8 mouse cellular contexts compared by ENCODE assay signal in genomic region chr5:123227762-123228523, GRCm38 (mm10). TPM values are rescaled to one million over a fixed set of nuclear protein-coding genes. Genes with fewer than 3 reads are reported as not detected.
DNase-seq lines count a peak whose midpoint lies in the region; ATAC-seq and TF ChIP-seq lines count a peak whose summit lies in the region.

No protein-coding gene starts in this region.

- TF ChIP-seq POLR2A in MEL (IDR thresholded peaks at IDR 0.05; ENCODE audit: control insufficient read depth in 1 of 2, insufficient read depth in 1 of 2, low read depth in 1 of 2, low read length in 2 of 2, poor library complexity in 1 of 2), result peak; percentile 56 to 85; a peak in 3 of 4 replicates
- peak; percentile 66; the same call in 1 of the 2 replicates for TF ChIP-seq POLR2A in cerebellum, adult 2 months (IDR thresholded peaks at IDR 0.05; ENCODE audit: borderline replicate concordance, insufficient read depth, low read length)

- H3K4me3 ChIP-seq in MEL (ENCODE audit: control insufficient read depth in 1 of 2, insufficient read depth in 1 of 2, low read depth in 2 of 2, low read length in 2 of 2), result peak overlapping the region; percentile 71 to 99
- H3K4me3 ChIP-seq in cerebellum, adult 2 months (replicated peaks; ENCODE audit: insufficient read depth, low read depth, low read length), result peak overlapping the region; percentile 75
- H3K4me3 ChIP-seq in forebrain, postnatal 0 days (ENCODE audit: low read depth, low read length), result peak overlapping the region; percentile 98
- peak overlapping the region; percentile 92 for H3K4me3 ChIP-seq in lung, embryonic 15.5 days

- 2% methylated on average over 42 of the region's 42 CpGs for WGBS in cerebellum, adult 2 months
- 2% methylated on average over 42 of the region's 42 CpGs for WGBS in forebrain, postnatal 0 days
- WGBS in lung, embryonic 15.5 days, result 3% methylated on average over 42 of the region's 42 CpGs

- TF ChIP-seq EP300 in MEL (IDR thresholded peaks at IDR 0.05; ENCODE audit: low read depth in 1 of 2, low read length in 2 of 2), result peak in 1 of 2 experiments; percentile 25; a peak in 2 of 4 replicates

- peak; percentile 94 for ATAC-seq in forebrain, postnatal 0 days
- peak; percentile 86 for ATAC-seq in lung, embryonic 15.5 days (ENCODE audit: borderline replicate concordance, extremely low read depth, low FRiP score, low TSS enrichment)

- H3K9me3 ChIP-seq in MEL (replicated peaks; ENCODE audit: insufficient read depth, low read length), result no peaks in the 10 kb centered on the region
- no peaks in the 10 kb centered on the region for H3K9me3 ChIP-seq in forebrain, postnatal 0 days (ENCODE audit: low read length)
- H3K9me3 ChIP-seq in lung, embryonic 15.5 days, result no peaks in the 10 kb centered on the region

- H3K4me1 ChIP-seq in MEL (ENCODE audit: control insufficient read depth in 1 of 2, insufficient read depth in 2 of 2, low read length in 2 of 2), result peaks cover 9 to 23% of the 10 kb centered on the region in 2 experiments
- no peaks in the 10 kb centered on the region for H3K4me1 ChIP-seq in cerebellum, adult 2 months (ENCODE audit: control insufficient read depth, insufficient read depth, low read length)
- H3K4me1 ChIP-seq in forebrain, postnatal 0 days (ENCODE audit: insufficient read depth), result 0 out of 2 replicates have a peak, but pooled peaks cover 8% of the 10 kb centered on the region
- H3K4me1 ChIP-seq in lung, embryonic 15.5 days, result peaks cover 10% of the 10 kb centered on the region

- H3K36me3 ChIP-seq in MEL (ENCODE audit: control insufficient read depth in 1 of 2, insufficient read depth in 2 of 2, low read length in 2 of 2), result peaks cover 0 to 35% of the 10 kb centered on the region in 2 experiments; a peak in 2 of 4 replicates
- no peaks in the 10 kb centered on the region for H3K36me3 ChIP-seq in forebrain, postnatal 0 days (ENCODE audit: insufficient read depth)
- H3K36me3 ChIP-seq in lung, embryonic 15.5 days, result no peaks in the 10 kb centered on the region

- TF ChIP-seq RAD21 in MEL (IDR thresholded peaks at IDR 0.05; ENCODE audit: low read depth, low read length), result no peak

- peaks cover 25% of the 10 kb centered on the region for H3K79me2 ChIP-seq in MEL (ENCODE audit: control insufficient read depth, insufficient read depth, low read length, poor library complexity)

- no peak for TF ChIP-seq CTCF in MEL (IDR thresholded peaks at IDR 0.05 in 2 of 3, conservative IDR thresholded peaks at IDR 0.05 in 1 of 3; ENCODE audit: control insufficient read depth in 1 of 3, insufficient read depth in 1 of 3, low read depth in 2 of 3, low read length in 3 of 3, poor library complexity in 1 of 3, severe bottlenecking in 1 of 3)
- no peak for TF ChIP-seq CTCF in cerebellum, adult 2 months (IDR thresholded peaks at IDR 0.05; ENCODE audit: borderline replicate concordance, insufficient read depth, low read depth, low read length)
- TF ChIP-seq CTCF in forebrain, postnatal 0 days (IDR thresholded peaks at IDR 0.05; ENCODE audit: low read depth), result no peak

- DNase-seq in MEL (ENCODE audit: low read depth, low spot score), result peak; percentile 99
- peak; percentile 96 to 97 for DNase-seq in cerebellum, adult 2 months
- peak; percentile 95 for DNase-seq in forebrain, postnatal 0 days
- peak; percentile 96 for DNase-seq in heart, postnatal 4 days
- peak; percentile 94 to 97 for DNase-seq in layer of hippocampus, adult 8-10 months (ENCODE audit: low spot score in 2 of 2)
- peak; percentile 90 for DNase-seq in ovary, adult 18-20 months (ENCODE audit: low spot score)
- peak; percentile 91 for DNase-seq in thymus, postnatal 0 days (ENCODE audit: low spot score)

- peak overlapping the region; percentile 77 for H3K9ac ChIP-seq in MEL (ENCODE audit: control insufficient read depth, low read depth, low read length, poor library complexity, severe bottlenecking)
- peak overlapping the region; percentile 83 for H3K9ac ChIP-seq in forebrain, postnatal 0 days
- H3K9ac ChIP-seq in lung, embryonic 15.5 days, result peak overlapping the region; percentile 96

- H3K4me2 ChIP-seq in forebrain, postnatal 0 days (ENCODE audit: low read depth), result peak overlapping the region; percentile 55
- peak overlapping the region; percentile 68 for H3K4me2 ChIP-seq in lung, embryonic 15.5 days

- peak overlapping the region; percentile 45 for H3K27ac ChIP-seq in MEL (ENCODE audit: control insufficient read depth, low read depth, low read length)
- H3K27ac ChIP-seq in cerebellum, adult 2 months (ENCODE audit: insufficient read depth, low read length), result no peak overlapping the region
- peak overlapping the region; percentile 29; the same call in 1 of the 2 replicates for H3K27ac ChIP-seq in forebrain, postnatal 0 days (ENCODE audit: low read depth, low read length)
- no peak overlapping the region for H3K27ac ChIP-seq in lung, embryonic 15.5 days

- no peaks in the 10 kb centered on the region for H3K27me3 ChIP-seq in MEL (ENCODE audit: control insufficient read depth in 1 of 2, insufficient read depth in 2 of 2, low read length in 2 of 2)
- H3K27me3 ChIP-seq in cerebellum, adult 2 months (ENCODE audit: control insufficient read depth, insufficient read depth, low read length), result no peaks in the 10 kb centered on the region
- H3K27me3 ChIP-seq in forebrain, postnatal 0 days (ENCODE audit: insufficient read depth, low read length), result no peaks in the 10 kb centered on the region
- H3K27me3 ChIP-seq in lung, embryonic 15.5 days, result no peaks in the 10 kb centered on the region

TF ChIP-seq in MEL, 35 proteins besides CTCF, POLR2A, EP300 and RAD21 (continues in another document):
- peak; percentile 19; the same call in 1 of the 2 replicates for TF ChIP-seq ZC3H11A (IDR thresholded peaks at IDR 0.05; ENCODE audit: low read depth, low read length)
- TF ChIP-seq MXI1 (IDR thresholded peaks at IDR 0.05; ENCODE audit: low read depth, low read length), result peak; percentile 97
- TF ChIP-seq SIN3A (IDR thresholded peaks at IDR 0.05; ENCODE audit: low read length), result peak; percentile 100
- peak in 1 of 2 experiments; percentile 85; a peak in 2 of 4 replicates for TF ChIP-seq USF2 (IDR thresholded peaks at IDR 0.05; ENCODE audit: borderline replicate concordance in 1 of 2, insufficient read depth in 1 of 2, low read depth in 1 of 2, low read length in 2 of 2)
- peak; percentile 81 for TF ChIP-seq GATA1 (IDR thresholded peaks at IDR 0.05; ENCODE audit: low read depth, low read length)
- no peak for TF ChIP-seq MYB (IDR thresholded peaks at IDR 0.05; ENCODE audit: low read depth, low read length)
- peak; percentile 79 for TF ChIP-seq NELFE (IDR thresholded peaks at IDR 0.05; ENCODE audit: low read depth, low read length)
- TF ChIP-seq ZNF384 (IDR thresholded peaks at IDR 0.05; ENCODE audit: low read depth, low read length), result peak; percentile 32; the same call in 1 of the 2 replicates
- TF ChIP-seq ETS1 (IDR thresholded peaks at IDR 0.05; ENCODE audit: low read depth, low read length), result peak; percentile 73
- TF ChIP-seq USF1 (IDR thresholded peaks at IDR 0.05; ENCODE audit: low read depth, low read length), result peak; percentile 96
- peak; percentile 79 for TF ChIP-seq TBP (IDR thresholded peaks at IDR 0.05; ENCODE audit: low read depth, low read length)
- no peak; the same call in 1 of the 2 replicates for TF ChIP-seq SMC3 (IDR thresholded peaks at IDR 0.05; ENCODE audit: low read depth, low read length)
- peak; percentile 93 for TF ChIP-seq HCFC1 (IDR thresholded peaks at IDR 0.05; ENCODE audit: low read depth, low read length)
- no peak for TF ChIP-seq RCOR1 (IDR thresholded peaks at IDR 0.05; ENCODE audit: low read depth, low read length)
- TF ChIP-seq TCF12 (IDR thresholded peaks at IDR 0.05; ENCODE audit: low read depth, low read length), result peak; percentile 62
- TF ChIP-seq UBTF (IDR thresholded peaks at IDR 0.05; ENCODE audit: borderline replicate concordance, insufficient read depth, low read depth, low read length), result no peak

RNA-seq across cellular contexts. Expression of gene Wdr66, which starts 24.0 kb away (rescaled TPM):
- total RNA-seq in MEL (2012; rRNA removed), result 0.82 and 1.4 TPM in 2 replicates
- 1 to 10 TPM in 1 of 2 experiments, not detected in 1; 3.6 TPM for polyA plus RNA-seq in MEL (2012; ENCODE audit: insufficient read depth in 1 of 2, insufficient read length in 2 of 2, low read depth in 1 of 2, low replicate concordance in 2 of 2, missing spikeins in 1 of 2)
- polyA plus RNA-seq in cerebellum, adult 2 months (2012; rRNA removed), result 1.3 and 1.6 TPM in 2 replicates
- total RNA-seq in forebrain, postnatal 0 days (2014; rRNA removed), result 1.8 and 4.4 TPM in 2 replicates
- 1.1 and 2.0 TPM in 2 replicates for polyA plus RNA-seq in forebrain, postnatal 0 days (2015; fragmentation: Nextera tagmentation; extraction: Ambion mirVana)
- 1 to 10 TPM; 2.2 to 3.3 TPM for total RNA-seq in heart, postnatal 4 days (2021)
- total RNA-seq in layer of hippocampus, adult 8-10 months (2022), result 1 to 10 TPM; 3.5 to 5.9 (median 5.2) TPM
- 0.84 and 1.00 TPM in 2 replicates for polyA plus RNA-seq in lung, embryonic 15.5 days (2015; fragmentation: Nextera tagmentation; extraction: Ambion mirVana)
- polyA plus RNA-seq in thymus, postnatal 0 days (2015; fragmentation: Nextera tagmentation; extraction: Ambion mirVana), result 0.36 and 0.56 TPM in 2 replicates

RNA-seq across cellular contexts. Expression of gene Hpd, which starts 45.4 kb away (rescaled TPM):
- not detected in 2 replicates for total RNA-seq in MEL (2012; rRNA removed)
- not detected for polyA plus RNA-seq in MEL (2012; ENCODE audit: insufficient read depth in 1 of 2, insufficient read length in 2 of 2, low read depth in 1 of 2, low replicate concordance in 2 of 2, missing spikeins in 1 of 2)
- polyA plus RNA-seq in cerebellum, adult 2 months (2012; rRNA removed), result not detected in 2 replicates
- not detected in 2 replicates for total RNA-seq in forebrain, postnatal 0 days (2014; rRNA removed)
- not detected in 2 replicates for polyA plus RNA-seq in forebrain, postnatal 0 days (2015; fragmentation: Nextera tagmentation; extraction: Ambion mirVana)
- not detected for total RNA-seq in heart, postnatal 4 days (2021)
- total RNA-seq in layer of hippocampus, adult 8-10 months (2022), result not detected
- polyA plus RNA-seq in lung, embryonic 15.5 days (2015; fragmentation: Nextera tagmentation; extraction: Ambion mirVana), result 0.72 TPM in 1 of 2 replicates, not detected in the other
- polyA plus RNA-seq in thymus, postnatal 0 days (2015; fragmentation: Nextera tagmentation; extraction: Ambion mirVana), result 0.64 TPM in 1 of 2 replicates, not detected in the other

RNA-seq across cellular contexts. Expression of gene Psmd9, which starts 58.7 kb away (rescaled TPM):
- total RNA-seq in MEL (2012; rRNA removed), result 28.4 and 32.0 TPM in 2 replicates
- 10 to 100 TPM in 1 of 2 experiments, not detected in 1; 54.6 TPM for polyA plus RNA-seq in MEL (2012; ENCODE audit: insufficient read depth in 1 of 2, insufficient read length in 2 of 2, low read depth in 1 of 2, low replicate concordance in 2 of 2, missing spikeins in 1 of 2)
- polyA plus RNA-seq in cerebellum, adult 2 months (2012; rRNA removed), result 28.4 and 29.9 TPM in 2 replicates
- total RNA-seq in forebrain, postnatal 0 days (2014; rRNA removed), result 37.4 and 39.5 TPM in 2 replicates
- 72.3 and 79.4 TPM in 2 replicates for polyA plus RNA-seq in forebrain, postnatal 0 days (2015; fragmentation: Nextera tagmentation; extraction: Ambion mirVana)
- 10 to 100 TPM; 22.8 to 24.8 TPM for total RNA-seq in heart, postnatal 4 days (2021)
- 10 to 100 TPM; 26.2 to 34.3 (median 27.4) TPM for total RNA-seq in layer of hippocampus, adult 8-10 months (2022)
- 85.3 and 88.7 TPM in 2 replicates for polyA plus RNA-seq in lung, embryonic 15.5 days (2015; fragmentation: Nextera tagmentation; extraction: Ambion mirVana)
- 77.6 and 94.1 TPM in 2 replicates for polyA plus RNA-seq in thymus, postnatal 0 days (2015; fragmentation: Nextera tagmentation; extraction: Ambion mirVana)

Comparison
In these comparisons a context has a peak if more than half of its experiments do, and no peak if none do; other contexts are left out.
1. H3K27ac ChIP-seq: peak in MEL (single experiment) and forebrain, postnatal 0 days (single experiment); none in cerebellum, adult 2 months (single experiment) and lung, embryonic 15.5 days (single experiment).
2. Peak in every context shown above with its lines, with median percentiles within 50 percentile points of each other: DNase-seq, H3K4me3 ChIP-seq and H3K9ac ChIP-seq.